8 mouse cellular contexts compared by ENCODE assay signal in the genomic region with DNA sequence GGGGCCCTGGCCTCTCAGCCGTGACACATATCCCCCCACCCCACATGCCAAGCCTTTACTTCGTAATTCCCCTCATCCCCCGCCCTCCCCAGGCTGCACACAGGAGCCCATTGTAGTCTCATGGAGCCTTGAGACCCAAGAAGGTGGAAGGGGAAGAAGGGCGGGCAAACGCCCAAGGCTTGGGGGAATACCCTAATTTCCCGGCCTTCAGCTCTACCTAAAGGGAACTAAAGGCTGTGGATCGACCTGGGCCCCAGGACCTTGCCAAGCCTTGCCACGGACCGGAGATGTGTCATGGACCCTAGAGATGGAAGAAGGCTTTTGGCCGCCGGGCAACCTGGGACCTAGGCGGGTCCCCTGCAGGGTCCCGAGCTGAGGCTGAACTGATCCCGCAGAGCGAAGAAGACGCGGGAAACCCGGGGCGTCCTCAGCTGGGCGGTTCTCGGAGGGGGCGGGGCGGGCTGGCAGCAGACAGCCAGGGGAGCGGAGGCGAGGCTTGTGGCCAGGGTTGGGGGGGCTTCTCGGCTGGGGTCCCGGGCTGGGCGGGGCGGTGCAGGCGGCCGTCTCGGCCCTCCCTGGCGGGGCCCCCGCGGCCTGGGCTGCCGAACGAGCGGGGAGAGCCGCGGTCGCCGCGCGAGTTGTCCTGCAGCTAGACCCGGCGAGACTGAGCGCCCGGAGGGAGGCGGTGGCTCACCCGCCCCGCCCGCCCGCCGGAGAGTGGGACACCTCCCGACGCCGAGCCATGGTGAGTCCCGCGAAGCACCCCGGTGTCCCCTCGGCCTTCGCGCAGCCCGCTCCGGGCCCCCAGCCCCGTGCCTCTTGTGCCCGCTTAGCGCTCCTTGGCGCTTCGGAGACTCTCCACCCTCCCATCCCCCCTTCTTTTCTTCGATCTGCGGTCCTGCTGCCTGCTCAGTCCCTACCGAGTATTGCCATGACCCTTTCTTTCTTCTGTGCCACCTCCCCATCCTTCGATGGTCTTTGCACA. TPM values are rescaled to one million over a fixed set of nuclear protein-coding genes. Genes with fewer than 3 reads are reported as not detected.
DNase-seq lines count a peak whose midpoint lies in the region; ATAC-seq lines count a peak whose summit lies in the region.

Gene Arhgef40 (plus strand): TSS at position 473 of the 985 bp plus-strand sequence.

- H3K4me2 ChIP-seq in hindbrain, embryonic 15.5 days = peak within 1 kb of the TSS; percentile 99

- H3K27me3 ChIP-seq in hindbrain, embryonic 15.5 days = no peaks in the 10 kb centered on the region

- H3K4me3 ChIP-seq in hindbrain, embryonic 15.5 days = peak within 1 kb of the TSS; percentile 91

- H3K9me3 ChIP-seq in hindbrain, embryonic 15.5 days = no peaks in the 10 kb centered on the region

- peak; percentile 42 for ATAC-seq in frontal cortex, adult (ENCODE audit: low TSS enrichment)
- peak; percentile 92 for ATAC-seq in hindbrain, embryonic 15.5 days (ENCODE audit: low FRiP score, low read depth)
- peak; percentile 30; the same call in 1 of the 2 replicates for ATAC-seq in megakaryocyte-erythroid progenitor cell, adult 5-6 weeks (replicated peaks; ENCODE audit: low FRiP score, low TSS enrichment, poor library complexity, severe bottlenecking)

- peaks cover 15% of the 10 kb centered on the region for H3K36me3 ChIP-seq in hindbrain, embryonic 15.5 days

- under 1% methylated on average over 62 of the region's 74 CpGs for WGBS in hindbrain, embryonic 15.5 days

- no peak for DNase-seq in frontal cortex, postnatal 25 days (ENCODE audit: low spot score in 2 of 2)
- peak; percentile 75 to 82 for DNase-seq in cerebellum, postnatal 25 days
- peak; percentile 37 to 66 for DNase-seq in gastrocnemius, adult 8-10 months (ENCODE audit: low spot score in 2 of 2)
- peak; percentile 51 to 68 for DNase-seq in left cerebral cortex, postnatal 36 days (ENCODE audit: low spot score in 2 of 2)
- DNase-seq in spleen, adult 12 weeks (ENCODE audit: low spot score) = peak; percentile 66

- peaks cover 41% of the 10 kb centered on the region for H3K4me1 ChIP-seq in hindbrain, embryonic 15.5 days (replicated peaks)

- peak within 1 kb of the TSS; percentile 76 for H3K9ac ChIP-seq in hindbrain, embryonic 15.5 days

- peak within 1 kb of the TSS; percentile 92 for H3K27ac ChIP-seq in hindbrain, embryonic 15.5 days (replicated peaks)

- intact Hi-C loops in left cerebral cortex, postnatal 36 days (cut with DNase I) = loop anchor here (2.0 to 5.0 kb wide), 2 partner anchors 52 to 82 kb away; no protein-coding TSS in a partner anchor

RNA-seq across cellular contexts. Expression of gene Arhgef40, which starts in this region (rescaled TPM):
- 1 to 10 TPM; 5.7 to 9.4 (median 6.2) TPM for total RNA-seq in gastrocnemius, adult 8-10 months (2022)
- 85.2 and 87.6 TPM in 2 replicates for polyA plus RNA-seq in hindbrain, embryonic 15.5 days (2015; fragmentation: Nextera tagmentation; extraction: Ambion mirVana)
- total RNA-seq in left cerebral cortex, postnatal 36 days (2021) = 10 to 100 TPM; 24.9 to 31.6 TPM
- 25.4 and 35.5 TPM in 2 replicates for total RNA-seq in megakaryocyte-erythroid progenitor cell, adult 5-6 weeks (2014; fragmentation: Nextera tagmentation)
- total RNA-seq in megakaryocyte-erythroid progenitor cell, adult 5-6 weeks (2017) = 5.1 and 39.4 TPM in 2 replicates

Comparison
In these comparisons a context has a peak if more than half of its experiments do, and no peak if none do; other contexts are left out.
1. ATAC-seq: peak in every context shown above with its lines; median percentile 92 in hindbrain, embryonic 15.5 days; 42 in frontal cortex, adult; 30 in megakaryocyte-erythroid progenitor cell, adult 5-6 weeks.
2. DNase-seq: peak in cerebellum, postnatal 25 days (2 of 2), gastrocnemius, adult 8-10 months (2 of 2), left cerebral cortex, postnatal 36 days (2 of 2) and spleen, adult 12 weeks (single experiment); none in frontal cortex, postnatal 25 days (0 of 2).